Mouse (Mus musculus): Measurements from ENCODE around the gene Clmp. TPM values are rescaled to one million over a fixed set of nuclear protein-coding genes. Genes with fewer than 3 reads are reported as not detected.

The Clmp gene
- 31.6 and 48.4 TPM in 2 replicates for polyA plus RNA-seq (2012; rRNA removed)

DNA sequence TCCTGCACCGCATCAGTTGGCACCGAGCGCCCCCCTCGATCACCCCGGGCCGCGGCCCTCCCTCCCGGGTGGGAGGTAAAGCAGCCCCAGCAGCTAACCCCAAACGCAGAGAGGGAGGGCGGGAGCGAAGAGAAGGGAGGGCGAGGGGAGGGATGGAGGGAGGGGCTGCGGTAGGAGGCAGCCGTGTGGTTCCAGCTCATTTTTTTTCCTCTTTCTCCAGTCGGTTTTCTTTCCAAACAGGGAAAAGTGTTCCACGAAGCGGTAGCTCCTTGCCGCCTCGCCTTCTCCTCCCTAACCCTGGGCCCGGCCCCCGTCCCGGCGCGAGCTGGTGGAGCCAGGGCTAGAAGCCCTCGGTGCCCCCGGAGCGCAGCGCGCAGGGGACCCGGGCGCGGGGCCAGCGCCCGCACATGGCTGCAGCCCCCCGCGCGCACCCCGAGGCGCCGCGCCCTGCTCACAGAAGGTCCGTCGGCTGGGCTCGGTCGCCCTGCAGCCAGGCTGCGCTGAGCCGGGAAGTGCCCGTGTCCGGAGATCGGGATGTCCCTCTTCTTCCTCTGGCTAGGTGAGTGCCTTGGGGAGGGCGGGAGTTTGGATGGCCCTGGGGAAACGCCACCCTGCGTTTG is at the start of gene Clmp:
Gene Clmp (plus strand): TSS at position 162 of the 620 bp plus-strand sequence.
- no peak; the same call in 1 of the 2 replicates for TF ChIP-seq POLR2A (IDR thresholded peaks at IDR 0.05; ENCODE audit: borderline replicate concordance, extremely low read depth, insufficient read depth, insufficient read length, poor library complexity, severe bottlenecking)
- TF ChIP-seq CTCF (IDR thresholded peaks at IDR 0.05; ENCODE audit: borderline replicate concordance, extremely low read depth, insufficient read depth, insufficient read length): no peak
- peak; percentile 85 for DNase-seq (ENCODE audit: low read depth)

DNA sequence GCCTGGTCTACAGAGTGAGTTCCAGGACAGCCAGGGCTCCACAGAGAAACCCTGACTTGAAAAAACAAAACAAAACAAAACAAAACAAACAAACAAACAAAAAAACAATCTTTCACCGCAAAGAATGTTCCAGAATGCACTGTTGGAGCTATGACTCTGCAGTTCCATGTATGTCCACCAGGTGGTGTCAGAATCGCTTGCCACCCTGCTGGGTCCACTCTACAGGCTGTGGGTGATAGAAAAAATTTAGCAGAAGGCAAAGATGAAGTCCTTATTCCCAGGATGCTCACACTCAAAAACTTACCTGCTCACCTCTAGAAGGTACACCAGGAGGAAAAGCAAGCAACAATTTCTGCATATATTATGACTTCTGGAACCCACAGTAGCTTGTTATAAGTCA is 49.7 kb upstream of the Clmp start:
- peak; percentile 73 for DNase-seq (ENCODE audit: low read depth)
- TF ChIP-seq POLR2A (IDR thresholded peaks at IDR 0.05; ENCODE audit: borderline replicate concordance, extremely low read depth, insufficient read depth, insufficient read length, poor library complexity, severe bottlenecking) (no peak), CTCF (IDR thresholded peaks at IDR 0.05; ENCODE audit: borderline replicate concordance, extremely low read depth, insufficient read depth, insufficient read length) (peak; percentile 83; the same call in 1 of the 2 replicates)

DNA sequence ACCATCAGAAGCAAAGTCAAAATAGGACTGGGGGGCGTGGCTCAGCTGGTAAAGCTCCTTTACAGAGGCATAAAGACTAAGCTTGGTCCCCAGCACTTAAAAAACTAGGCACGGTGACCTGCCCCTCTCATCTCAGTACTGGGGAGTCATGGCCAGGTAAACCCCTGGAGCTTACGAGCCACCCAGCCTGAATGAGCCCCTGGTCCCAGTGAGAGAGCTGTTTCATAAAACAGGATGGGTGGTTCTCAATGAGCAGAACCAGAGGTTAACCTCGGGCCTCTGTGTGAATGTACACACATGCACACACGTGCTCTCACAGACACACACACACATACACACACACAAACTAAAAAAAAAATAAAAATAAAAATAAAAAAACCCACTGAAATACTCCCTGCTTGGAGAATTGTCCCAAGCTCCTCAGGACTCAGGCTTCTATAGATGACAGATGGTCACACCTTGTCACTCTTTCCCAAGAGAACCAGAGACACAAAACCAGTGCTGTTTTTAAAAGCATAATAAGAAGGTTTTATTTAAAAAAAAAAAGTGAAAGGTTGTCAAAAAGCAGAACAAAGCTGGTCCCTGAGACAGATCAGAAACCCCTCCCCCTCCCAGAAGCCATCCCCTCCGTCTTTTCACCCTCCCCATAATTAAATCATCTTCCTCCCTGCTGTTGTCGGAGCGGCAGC is 47.9 kb upstream of the Clmp start:
- no peak for DNase-seq (ENCODE audit: low read depth)
- TF ChIP-seq POLR2A (IDR thresholded peaks at IDR 0.05; ENCODE audit: borderline replicate concordance, extremely low read depth, insufficient read depth, insufficient read length, poor library complexity, severe bottlenecking) (no peak), CTCF (IDR thresholded peaks at IDR 0.05; ENCODE audit: borderline replicate concordance, extremely low read depth, insufficient read depth, insufficient read length) (no peak)

DNA sequence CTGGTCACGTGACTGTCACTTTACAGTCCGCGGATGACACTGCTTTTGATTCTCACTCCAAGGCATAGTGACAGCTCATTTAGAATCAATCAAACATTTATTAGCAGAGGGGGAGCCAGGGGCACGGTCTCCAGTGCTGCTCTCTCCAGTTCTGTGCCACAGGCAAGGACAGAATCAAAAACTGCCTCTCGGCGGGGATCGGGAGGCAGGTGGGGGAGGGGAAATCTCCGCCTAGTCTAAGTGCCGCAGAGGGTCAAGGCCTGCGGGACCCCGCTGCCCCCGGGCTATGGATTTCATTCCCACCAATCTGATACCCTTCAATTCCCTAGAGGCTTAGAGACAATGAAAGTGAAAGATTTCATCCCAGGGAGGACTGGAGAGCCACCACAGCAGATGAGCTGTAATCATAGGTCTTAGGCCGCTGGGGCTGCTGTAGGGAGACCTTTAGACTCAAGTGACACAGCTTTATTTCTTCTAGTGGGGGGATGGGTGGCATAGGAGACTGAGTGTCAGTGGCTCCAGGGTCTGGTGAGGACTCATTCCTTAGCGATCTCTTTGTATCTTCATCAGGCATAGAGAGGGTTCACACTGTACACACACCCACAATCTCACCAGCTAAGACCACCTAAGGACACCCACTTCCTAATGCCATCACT is 47.2 kb upstream of the Clmp start:
- TF ChIP-seq POLR2A (IDR thresholded peaks at IDR 0.05; ENCODE audit: borderline replicate concordance, extremely low read depth, insufficient read depth, insufficient read length, poor library complexity, severe bottlenecking) (no peak), CTCF (IDR thresholded peaks at IDR 0.05; ENCODE audit: borderline replicate concordance, extremely low read depth, insufficient read depth, insufficient read length) (no peak)
- peak; percentile 97 for DNase-seq (ENCODE audit: low read depth)

DNA sequence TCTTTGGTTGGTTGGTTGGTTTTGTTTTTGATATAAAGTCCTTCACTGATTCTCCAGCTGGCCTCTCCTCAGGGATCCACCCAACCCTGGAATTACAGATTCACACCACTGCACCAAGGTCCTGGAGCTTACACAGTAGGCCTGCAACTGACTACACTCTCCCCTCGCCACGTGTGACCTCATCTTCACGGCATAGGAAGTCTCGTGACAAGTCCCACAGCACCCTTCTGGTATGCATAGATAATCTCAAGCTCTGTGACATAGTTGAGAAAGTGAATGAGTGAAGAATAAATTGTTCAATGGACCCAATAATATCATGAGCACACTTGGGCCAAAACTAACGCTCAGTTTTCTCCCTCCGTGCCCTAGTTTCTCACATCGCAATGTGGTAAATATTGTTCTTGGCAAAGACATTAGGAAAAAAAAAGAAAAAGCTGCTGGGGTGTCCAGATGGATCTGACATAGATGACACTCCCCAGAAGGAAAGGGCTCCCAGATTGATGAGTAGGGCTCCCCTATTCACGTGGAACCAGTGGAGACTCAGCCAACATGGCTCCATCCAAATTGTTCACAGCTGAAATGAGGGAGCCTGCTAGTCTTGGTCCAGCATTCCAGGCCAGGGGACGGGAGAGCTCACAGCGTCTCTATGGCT is 46.1 kb upstream of the Clmp start:
- DNase-seq (ENCODE audit: low read depth): peak; percentile 53
- TF ChIP-seq POLR2A (IDR thresholded peaks at IDR 0.05; ENCODE audit: borderline replicate concordance, extremely low read depth, insufficient read depth, insufficient read length, poor library complexity, severe bottlenecking) (no peak), CTCF (IDR thresholded peaks at IDR 0.05; ENCODE audit: borderline replicate concordance, extremely low read depth, insufficient read depth, insufficient read length) (no peak)

DNA sequence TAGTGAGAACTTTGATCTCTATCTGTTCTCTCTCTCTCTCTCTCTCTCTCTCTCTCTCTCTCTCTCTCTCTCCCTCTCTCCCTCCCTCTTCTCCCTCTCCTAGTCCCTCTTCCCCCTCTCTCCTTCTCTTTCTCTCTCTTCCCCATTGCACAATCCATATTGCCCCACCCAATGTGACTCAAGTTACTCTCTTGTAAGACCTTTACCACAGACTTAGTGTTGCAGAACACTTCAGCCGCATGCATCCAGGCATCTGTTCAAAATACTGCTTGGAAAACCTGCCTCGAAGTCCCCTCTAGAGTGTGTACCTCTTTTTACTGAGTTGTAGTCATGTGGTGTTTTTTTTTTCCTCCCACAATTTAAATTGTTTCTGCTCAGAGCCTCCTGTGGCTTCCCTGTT is 44.4 kb upstream of the Clmp start:
- TF ChIP-seq CTCF (IDR thresholded peaks at IDR 0.05; ENCODE audit: borderline replicate concordance, extremely low read depth, insufficient read depth, insufficient read length) (no peak), POLR2A (IDR thresholded peaks at IDR 0.05; ENCODE audit: borderline replicate concordance, extremely low read depth, insufficient read depth, insufficient read length, poor library complexity, severe bottlenecking) (no peak)
- no peak for DNase-seq (ENCODE audit: low read depth)

DNA sequence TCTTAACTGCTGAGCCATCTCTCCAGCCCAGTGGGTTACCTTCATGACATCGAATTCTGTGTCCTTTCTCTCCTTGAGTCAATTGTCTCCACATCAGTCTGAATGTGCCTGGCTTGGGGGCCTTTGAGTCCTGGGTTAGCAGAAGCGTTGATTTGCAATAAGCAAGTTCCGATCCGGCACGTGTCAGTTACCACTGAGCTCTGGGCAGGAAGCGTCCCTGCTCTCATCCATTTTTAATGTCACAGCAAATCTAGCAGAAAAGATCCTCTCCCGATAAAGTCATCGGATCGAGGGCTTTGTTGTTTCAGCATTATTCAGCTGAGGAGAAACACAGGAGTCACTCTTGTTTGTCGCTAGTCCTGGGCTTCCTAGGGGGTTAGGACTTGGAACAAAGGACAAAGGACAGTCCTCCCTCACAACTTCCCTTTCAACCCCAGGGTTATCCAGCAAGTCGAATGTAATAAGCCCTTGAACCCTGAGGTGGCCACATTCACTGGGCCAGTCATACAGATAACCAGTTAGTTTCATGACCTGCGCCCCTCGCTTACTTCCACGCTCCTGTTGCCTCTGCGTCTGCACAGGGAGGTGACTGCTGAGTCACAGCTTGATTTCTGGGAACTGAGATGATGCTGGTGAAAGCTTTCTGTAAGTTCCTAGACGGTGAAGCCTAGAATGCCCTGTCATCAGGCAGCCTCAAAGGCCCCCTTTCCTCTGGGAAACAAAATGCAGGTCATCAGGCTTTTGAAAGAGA is 43.1 kb upstream of the Clmp start:
- DNase-seq (ENCODE audit: low read depth): peak; percentile 59
- TF ChIP-seq CTCF (IDR thresholded peaks at IDR 0.05; ENCODE audit: borderline replicate concordance, extremely low read depth, insufficient read depth, insufficient read length) (no peak), POLR2A (IDR thresholded peaks at IDR 0.05; ENCODE audit: borderline replicate concordance, extremely low read depth, insufficient read depth, insufficient read length, poor library complexity, severe bottlenecking) (no peak)

DNA sequence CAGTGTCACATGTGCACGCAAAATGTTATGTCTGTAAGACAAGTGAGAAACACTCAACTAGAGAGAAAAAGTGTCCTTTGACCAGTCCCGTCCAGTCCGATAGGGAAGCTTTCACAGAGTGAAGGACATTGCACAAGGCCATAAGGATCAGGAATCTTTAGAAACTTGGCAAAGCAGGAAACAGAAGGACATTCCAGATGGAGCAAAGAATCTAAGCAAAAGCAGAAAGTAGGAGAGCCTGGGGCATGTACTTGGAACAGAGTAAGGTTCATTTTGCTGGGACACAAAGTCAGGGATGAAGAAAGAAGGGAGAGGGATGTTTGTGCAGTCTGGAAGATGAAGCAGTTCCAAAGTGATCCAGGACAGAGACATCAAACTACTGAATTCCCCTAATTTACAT is 36.3 kb upstream of the Clmp start:
- TF ChIP-seq CTCF (IDR thresholded peaks at IDR 0.05; ENCODE audit: borderline replicate concordance, extremely low read depth, insufficient read depth, insufficient read length) (no peak), POLR2A (IDR thresholded peaks at IDR 0.05; ENCODE audit: borderline replicate concordance, extremely low read depth, insufficient read depth, insufficient read length, poor library complexity, severe bottlenecking) (no peak)
- no peak for DNase-seq (ENCODE audit: low read depth)

DNA sequence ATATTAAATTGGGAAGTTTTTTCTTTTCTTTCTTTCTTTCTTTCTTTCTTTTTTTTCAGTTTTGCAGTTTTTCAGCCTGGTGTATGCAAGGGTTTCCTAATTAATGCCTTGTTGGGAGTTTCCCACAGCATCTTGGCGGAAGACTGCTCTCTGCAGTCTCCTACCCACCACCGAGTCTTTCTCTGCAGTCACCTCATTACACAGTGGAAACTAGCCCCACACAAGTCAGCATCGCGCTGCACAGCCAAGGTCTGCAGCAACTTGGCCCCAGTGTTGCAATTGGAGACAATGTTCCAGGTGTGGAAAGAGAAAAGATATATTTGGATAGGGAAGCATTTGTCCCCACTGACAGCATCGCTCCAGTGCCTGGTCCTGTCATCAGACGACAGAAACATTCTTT is 35.8 kb upstream of the Clmp start:
- no peak for DNase-seq (ENCODE audit: low read depth)
- TF ChIP-seq CTCF (IDR thresholded peaks at IDR 0.05; ENCODE audit: borderline replicate concordance, extremely low read depth, insufficient read depth, insufficient read length) (no peak), POLR2A (IDR thresholded peaks at IDR 0.05; ENCODE audit: borderline replicate concordance, extremely low read depth, insufficient read depth, insufficient read length, poor library complexity, severe bottlenecking) (no peak)

DNA sequence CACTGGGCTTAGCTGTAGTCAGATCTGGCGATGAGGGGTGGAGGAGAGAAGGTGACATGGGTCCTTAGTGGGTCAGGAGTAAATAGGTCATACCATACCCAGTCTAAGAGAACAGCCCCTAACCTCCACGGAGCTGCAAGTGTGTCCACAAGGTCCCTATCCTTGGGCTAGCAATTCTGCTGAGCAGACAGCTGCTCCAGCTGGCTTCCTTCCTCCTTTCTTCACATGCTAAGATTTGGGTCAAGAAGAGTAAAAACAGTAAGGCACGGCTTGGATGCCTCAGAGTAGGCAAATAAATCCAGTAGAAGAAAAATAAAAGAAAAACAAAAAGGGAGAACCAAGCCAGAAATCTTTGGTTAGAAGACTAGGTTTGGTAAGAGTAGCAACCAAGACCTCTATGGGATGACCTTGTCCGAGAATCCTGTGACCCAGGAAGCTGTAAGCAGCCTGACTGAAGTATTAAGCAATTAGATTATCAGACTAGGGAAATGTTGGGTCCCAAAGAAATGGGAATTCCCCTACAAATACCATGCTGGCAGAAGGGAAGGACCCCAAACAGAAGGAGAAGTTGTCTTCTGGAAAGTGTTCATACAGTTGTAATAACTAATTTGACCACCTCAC is 34.4 kb upstream of the Clmp start:
- TF ChIP-seq CTCF (IDR thresholded peaks at IDR 0.05; ENCODE audit: borderline replicate concordance, extremely low read depth, insufficient read depth, insufficient read length) (no peak), POLR2A (IDR thresholded peaks at IDR 0.05; ENCODE audit: borderline replicate concordance, extremely low read depth, insufficient read depth, insufficient read length, poor library complexity, severe bottlenecking) (no peak)
- no peak for DNase-seq (ENCODE audit: low read depth)

All from brain, embryonic 14.5 days (tissue).